Mouse (Mus musculus): ENCODE measurements around the gene Pacrg. TPM values are rescaled to one million over a fixed set of nuclear protein-coding genes. Genes with fewer than 3 reads are reported as not detected.
A peak's percentile ranks its signal among the peaks of the same experiment; 100 is the strongest.

Gene Pacrg
- polyA plus RNA-seq, 1 experiment, result 21.0 TPM

DNA sequence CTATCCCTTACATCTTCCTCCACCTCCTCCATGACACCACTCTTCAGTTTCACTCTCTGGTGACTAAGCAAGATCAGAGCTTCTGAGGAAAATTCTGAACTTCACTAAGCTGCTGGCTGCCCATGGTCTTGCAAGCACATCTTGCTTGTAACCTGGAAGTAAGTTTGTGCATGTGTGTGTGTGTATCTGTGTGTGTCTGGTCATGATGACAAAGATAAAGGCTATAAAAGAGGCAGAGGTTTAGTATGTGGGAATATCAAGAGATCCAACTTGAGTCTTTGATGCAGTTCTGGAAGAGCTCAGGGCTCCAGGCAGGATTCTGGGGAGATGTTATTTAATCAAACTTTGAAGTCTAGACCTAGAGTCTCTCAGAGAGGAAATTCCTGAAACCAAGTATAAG lies 381.4 kb downstream of the Pacrg start:
- Histone ChIP-seq H3K4me1 (ENCODE audit: control insufficient read depth, insufficient read depth, low read length) (no peaks in the 10 kb centered on the region), H3K27ac (ENCODE audit: insufficient read depth, low read length) (no peak overlapping the region), H3K4me3 (ENCODE audit: insufficient read depth, low read length) (no peak overlapping the region)
- TF ChIP-seq POLR2A (IDR thresholded peaks at IDR 0.05; ENCODE audit: extremely low read depth, insufficient read depth, low read length) (no peak), CTCF (IDR thresholded peaks at IDR 0.05; ENCODE audit: extremely low read depth, insufficient read depth, low read length) (no peak)

- Histone ChIP-seq H3K27ac (ENCODE audit: insufficient read depth, low read length) (peak overlapping the region; percentile 77; the same call in 1 of the 2 replicates), H3K4me1 (ENCODE audit: control insufficient read depth, insufficient read depth, low read length) (peaks cover 1% of the 10 kb centered on the region; the same call in 1 of the 2 replicates), H3K4me3 (ENCODE audit: insufficient read depth, low read length) (no peak overlapping the region)
- TF ChIP-seq POLR2A (IDR thresholded peaks at IDR 0.05; ENCODE audit: extremely low read depth, insufficient read depth, low read length), result no peak
- TF ChIP-seq CTCF (IDR thresholded peaks at IDR 0.05; ENCODE audit: extremely low read depth, insufficient read depth, low read length), result no peak
Observed at GRCm38 (mm10) chr17:10456409-10456808, 383.7 kb downstream of the Pacrg start.

- H3K4me3 ChIP-seq (ENCODE audit: insufficient read depth, low read length), result no peak overlapping the region
- no peak for TF ChIP-seq CTCF (IDR thresholded peaks at IDR 0.05; ENCODE audit: extremely low read depth, insufficient read depth, low read length)
- no peak for TF ChIP-seq POLR2A (IDR thresholded peaks at IDR 0.05; ENCODE audit: extremely low read depth, insufficient read depth, low read length)
- H3K27ac ChIP-seq (ENCODE audit: insufficient read depth, low read length), result peak overlapping the region; percentile 89; the same call in 1 of the 2 replicates
- peaks cover 1% of the 10 kb centered on the region; the same call in 1 of the 2 replicates for H3K4me1 ChIP-seq (ENCODE audit: control insufficient read depth, insufficient read depth, low read length)
Observed at GRCm38 (mm10) chr17:10455961-10456360, 384.1 kb downstream of the Pacrg start.

- peaks cover 1% of the 10 kb centered on the region; the same call in 1 of the 2 replicates for H3K4me1 ChIP-seq (ENCODE audit: control insufficient read depth, insufficient read depth, low read length)
- TF ChIP-seq CTCF (IDR thresholded peaks at IDR 0.05; ENCODE audit: extremely low read depth, insufficient read depth, low read length) (no peak), POLR2A (IDR thresholded peaks at IDR 0.05; ENCODE audit: extremely low read depth, insufficient read depth, low read length) (no peak)
- peak overlapping the region; percentile 84 for H3K27ac ChIP-seq (ENCODE audit: insufficient read depth, low read length)
- no peak overlapping the region for H3K4me3 ChIP-seq (ENCODE audit: insufficient read depth, low read length)
Observed at GRCm38 (mm10) chr17:10454406-10454805, 385.7 kb downstream of the Pacrg start.

DNA sequence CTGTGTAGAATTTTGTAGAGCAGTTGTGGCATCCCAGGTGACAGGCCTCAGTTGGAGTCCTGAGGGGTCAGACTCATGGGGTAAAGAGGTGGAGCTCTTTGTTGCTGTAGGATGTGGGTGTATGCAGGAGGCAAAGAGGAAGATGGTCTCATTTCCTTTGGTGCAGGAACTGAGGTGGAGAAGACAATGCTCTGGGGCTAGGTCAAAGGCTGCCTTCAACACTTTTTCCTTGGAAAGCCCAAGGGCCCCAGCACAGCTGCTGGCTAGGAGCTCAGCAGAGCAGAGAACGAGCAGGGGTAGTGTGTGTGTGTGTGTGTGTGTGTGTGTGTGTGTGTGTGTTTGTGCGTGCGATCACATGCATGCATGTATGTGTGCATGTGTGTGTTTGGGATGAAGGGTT lies 387.3 kb downstream of the Pacrg start:
- Histone ChIP-seq H3K4me1 (ENCODE audit: control insufficient read depth, insufficient read depth, low read length) (peaks cover 1% of the 10 kb centered on the region; the same call in 1 of the 2 replicates), H3K4me3 (ENCODE audit: insufficient read depth, low read length) (no peak overlapping the region), H3K27ac (ENCODE audit: insufficient read depth, low read length) (peak overlapping the region; percentile 95)
- no peak for TF ChIP-seq CTCF (IDR thresholded peaks at IDR 0.05; ENCODE audit: extremely low read depth, insufficient read depth, low read length)
- no peak for TF ChIP-seq POLR2A (IDR thresholded peaks at IDR 0.05; ENCODE audit: extremely low read depth, insufficient read depth, low read length)

DNA sequence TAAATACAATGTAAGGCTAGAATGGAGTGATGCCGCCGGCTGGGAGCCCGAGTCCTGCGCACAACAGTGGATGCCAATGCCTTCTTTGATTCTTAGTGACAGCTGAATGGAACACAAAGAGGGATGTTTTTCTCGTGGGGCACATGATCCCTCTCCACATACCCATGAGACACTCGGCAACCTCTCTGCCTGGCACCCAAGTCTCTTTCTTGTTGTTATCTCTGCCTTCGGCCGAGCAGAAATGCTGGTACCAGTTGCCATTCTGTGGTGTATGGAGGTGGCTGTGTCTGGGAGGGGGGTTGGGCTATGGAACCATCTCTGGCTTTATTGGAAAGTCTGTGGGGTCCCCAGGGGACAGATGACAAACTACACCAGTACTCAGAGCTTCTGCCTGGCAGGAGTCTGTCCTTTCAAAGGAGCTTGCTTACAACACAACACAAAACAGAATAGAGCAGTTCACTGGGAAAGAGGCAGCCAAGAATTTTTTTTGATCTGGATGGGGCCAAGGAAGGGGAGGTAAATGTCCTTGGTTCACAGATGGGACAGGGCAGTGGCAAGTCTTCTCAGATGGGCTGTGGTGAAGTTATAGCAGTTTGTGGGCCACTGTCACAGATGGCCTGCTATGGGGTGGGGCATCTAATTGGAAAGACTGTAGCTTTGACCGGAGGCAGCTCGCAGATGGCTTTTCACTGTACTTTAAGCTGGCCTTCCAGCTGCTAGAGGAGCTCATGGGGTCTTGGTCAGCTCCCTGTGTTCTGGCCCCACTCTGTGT lies 388.6 kb downstream of the Pacrg start:
- Histone ChIP-seq H3K27ac (ENCODE audit: insufficient read depth, low read length) (peak overlapping the region; percentile 95), H3K4me3 (ENCODE audit: insufficient read depth, low read length) (no peak overlapping the region), H3K4me1 (ENCODE audit: control insufficient read depth, insufficient read depth, low read length) (peaks cover 1% of the 10 kb centered on the region; the same call in 1 of the 2 replicates)
- TF ChIP-seq CTCF (IDR thresholded peaks at IDR 0.05; ENCODE audit: extremely low read depth, insufficient read depth, low read length), result no peak
- TF ChIP-seq POLR2A (IDR thresholded peaks at IDR 0.05; ENCODE audit: extremely low read depth, insufficient read depth, low read length), result no peak

- Histone ChIP-seq H3K4me1 (ENCODE audit: control insufficient read depth, insufficient read depth, low read length) (peaks cover 1% of the 10 kb centered on the region; the same call in 1 of the 2 replicates), H3K27ac (ENCODE audit: insufficient read depth, low read length) (peak overlapping the region; percentile 55), H3K4me3 (ENCODE audit: insufficient read depth, low read length) (no peak overlapping the region)
- TF ChIP-seq POLR2A (IDR thresholded peaks at IDR 0.05; ENCODE audit: extremely low read depth, insufficient read depth, low read length), result no peak
- no peak for TF ChIP-seq CTCF (IDR thresholded peaks at IDR 0.05; ENCODE audit: extremely low read depth, insufficient read depth, low read length)
Observed at GRCm38 (mm10) chr17:10449800-10450299, 390.3 kb downstream of the Pacrg start.

DNA sequence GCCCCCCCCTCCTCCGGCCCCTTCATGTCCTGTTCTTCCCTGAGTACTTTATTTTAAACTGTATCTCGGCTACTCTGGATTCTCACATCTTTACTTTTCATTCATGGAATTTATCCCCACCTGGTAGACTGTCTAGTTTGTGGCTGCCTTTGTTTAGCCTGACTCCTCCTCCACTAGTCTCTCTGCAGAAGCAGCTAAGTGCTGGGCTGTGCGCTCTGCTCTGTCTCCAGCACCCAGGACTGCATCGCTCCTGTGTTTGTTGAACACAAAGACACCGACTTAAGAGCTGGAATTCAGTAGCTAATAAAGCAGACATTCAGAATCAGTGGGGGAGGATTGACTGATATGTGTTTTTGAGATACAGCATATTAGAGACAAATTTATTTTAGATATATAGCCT lies 391.7 kb downstream of the Pacrg start:
- peaks cover 1% of the 10 kb centered on the region; the same call in 1 of the 2 replicates for H3K4me1 ChIP-seq (ENCODE audit: control insufficient read depth, insufficient read depth, low read length)
- no peak overlapping the region for H3K4me3 ChIP-seq (ENCODE audit: insufficient read depth, low read length)
- TF ChIP-seq POLR2A (IDR thresholded peaks at IDR 0.05; ENCODE audit: extremely low read depth, insufficient read depth, low read length) (no peak), CTCF (IDR thresholded peaks at IDR 0.05; ENCODE audit: extremely low read depth, insufficient read depth, low read length) (no peak)
- H3K27ac ChIP-seq (ENCODE audit: insufficient read depth, low read length), result peak overlapping the region; percentile 45; the same call in 1 of the 2 replicates

- H3K4me3 ChIP-seq (ENCODE audit: insufficient read depth, low read length), result no peak overlapping the region
- TF ChIP-seq POLR2A (IDR thresholded peaks at IDR 0.05; ENCODE audit: extremely low read depth, insufficient read depth, low read length), result no peak
- TF ChIP-seq CTCF (IDR thresholded peaks at IDR 0.05; ENCODE audit: extremely low read depth, insufficient read depth, low read length), result no peak
- H3K4me1 ChIP-seq (ENCODE audit: control insufficient read depth, insufficient read depth, low read length), result no peaks in the 10 kb centered on the region
- H3K27ac ChIP-seq (ENCODE audit: insufficient read depth, low read length), result 0 out of 2 replicates have a peak overlapping the region, but pooled peaks have one; percentile 21
Observed at GRCm38 (mm10) chr17:10441501-10442111, 398.5 kb downstream of the Pacrg start.
